Mouse (Mus musculus) E14TG2a.4 (cell line): Measurements from ENCODE around the gene Mbtps1.

Experiments
- CTCF ChIP-seq: conservative IDR thresholded peaks from 2 replicates; pipeline ENCODE4 v1.5.1; 2014; ENCODE audit warnings: low read length
- NANOG ChIP-seq: IDR thresholded peaks from 2 replicates; pipeline ENCODE4 v1.6.1; 2014; ENCODE audit warnings: borderline replicate concordance, low read length, mixed read lengths
- POU5F1 ChIP-seq: IDR thresholded peaks from 2 replicates; pipeline ENCODE4 v1.6.1; 2014; ENCODE audit warnings: low read length, borderline replicate concordance

GRCm38 (mm10) chr8:119468091-119468490 lies 90.4 kb downstream of the Mbtps1 start:
- TF ChIP-seq CTCF (no peak), POU5F1 (no peak), NANOG (no peak)
